Mouse (Mus musculus) thymus, postnatal 0 days (tissue): ENCODE measurements at regions not wholly inside any gene's neighbourhood (a gene's known extent, or its start where the extent isn't known, plus 50 kb on each side); places are given as distances from the start of the nearest gene placed in this dataset.

Source experiments
- DNase-seq: peaks from one replicate; pipeline ENCODE4 v3.0.0-alpha.2; 2015; ENCODE audit warnings: low spot score

DNA sequence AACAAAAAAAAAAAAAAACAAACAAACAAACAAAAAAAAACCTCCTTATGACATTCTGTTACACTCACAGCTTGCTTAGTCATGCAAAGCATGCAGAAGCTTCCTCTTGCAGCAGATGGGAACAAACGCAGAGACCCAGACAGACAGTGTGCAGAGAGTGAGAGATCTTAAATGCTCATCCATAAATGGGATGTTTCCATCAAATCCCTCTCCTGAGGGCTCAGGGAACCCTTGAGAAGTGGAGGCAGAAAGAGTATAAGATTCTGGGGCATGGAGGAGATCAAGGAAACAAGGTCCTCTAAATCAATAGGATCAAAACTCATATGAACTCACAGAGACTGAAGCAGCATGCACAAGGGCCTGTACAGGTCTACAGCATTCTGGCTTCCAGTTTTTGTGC lies 52.5 kb downstream of the Adm start:
- no peak for DNase-seq

DNA sequence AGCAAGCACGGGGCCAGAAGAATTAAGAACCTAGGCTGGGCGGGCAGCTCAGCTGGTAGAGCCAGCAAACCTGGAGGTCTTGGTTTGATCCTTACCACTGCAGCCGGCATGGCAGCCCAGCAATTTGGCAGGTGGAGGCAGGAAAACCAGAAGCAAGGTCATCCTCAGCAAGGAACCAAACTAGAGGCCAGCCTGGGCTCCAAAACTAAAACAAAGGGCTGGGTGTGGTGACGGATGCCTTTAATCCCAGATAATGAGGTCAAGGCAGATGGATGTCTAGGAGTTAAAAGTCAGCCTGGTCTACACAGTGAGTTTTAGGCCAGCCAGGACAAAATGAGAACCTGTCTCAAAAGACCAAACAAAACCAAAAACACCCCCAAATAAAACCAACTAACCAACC lies 55.5 kb downstream of the Adm start:
- DNase-seq, result no peak

DNA sequence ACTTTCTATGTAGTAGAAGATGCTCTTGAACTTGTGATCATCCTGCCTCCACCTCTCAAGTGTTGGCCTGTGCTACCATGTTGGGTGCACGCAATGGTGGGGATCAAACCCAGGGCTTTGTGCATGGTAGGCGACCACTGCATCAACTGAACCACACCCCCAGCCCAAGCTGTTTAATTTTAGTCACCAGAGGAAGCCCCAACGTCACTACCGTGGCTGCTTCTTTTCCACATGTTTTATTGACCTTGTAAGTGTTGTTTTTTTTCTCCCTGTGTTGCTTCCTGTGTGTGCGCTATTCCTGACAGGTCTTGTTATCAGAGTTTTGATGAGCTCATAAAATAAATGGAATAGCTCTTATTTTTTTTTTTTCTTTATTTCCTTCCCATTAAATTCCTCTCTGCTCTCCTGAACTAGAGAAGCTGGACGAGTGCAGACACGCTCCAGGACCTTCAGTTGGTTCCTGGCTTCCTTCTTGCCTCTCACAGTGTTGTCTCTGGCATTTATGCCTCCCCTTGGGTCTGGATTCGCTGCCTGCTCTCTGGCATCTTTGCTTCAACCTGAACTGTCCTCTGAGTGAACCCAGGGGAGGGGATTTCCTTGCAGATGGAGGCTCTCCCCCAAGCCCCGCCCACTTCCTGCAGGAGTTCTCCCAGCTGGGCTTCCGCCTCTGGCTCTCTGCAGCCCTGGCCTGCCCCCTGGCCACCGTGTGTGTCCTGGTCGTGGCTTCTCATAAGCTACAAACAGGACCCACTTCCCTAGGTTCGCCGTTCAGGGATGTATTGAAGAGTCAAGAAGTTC lies 61.6 kb downstream of the Adm start:
- DNase-seq, result peak; percentile 65

DNA sequence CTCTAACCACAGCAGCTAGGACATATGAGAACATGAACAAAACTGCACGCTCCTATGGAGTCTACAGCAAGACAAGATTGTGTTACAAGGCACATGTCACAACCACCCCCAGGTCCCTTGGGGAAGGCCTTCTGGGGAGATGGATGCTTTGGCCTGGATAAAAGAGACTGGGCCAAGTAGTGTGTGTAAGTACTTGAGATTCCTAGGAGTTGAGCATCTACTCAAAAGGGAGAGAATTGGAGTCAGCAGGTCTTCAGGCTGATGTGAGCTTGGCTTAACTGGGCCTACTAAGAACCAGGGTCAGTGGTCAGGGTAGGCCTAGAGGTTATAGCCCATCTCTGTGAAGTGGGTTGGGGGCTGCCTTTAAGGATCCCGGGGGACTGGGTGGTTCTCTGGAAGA lies 62.8 kb downstream of the Adm start:
- no peak for DNase-seq

DNA sequence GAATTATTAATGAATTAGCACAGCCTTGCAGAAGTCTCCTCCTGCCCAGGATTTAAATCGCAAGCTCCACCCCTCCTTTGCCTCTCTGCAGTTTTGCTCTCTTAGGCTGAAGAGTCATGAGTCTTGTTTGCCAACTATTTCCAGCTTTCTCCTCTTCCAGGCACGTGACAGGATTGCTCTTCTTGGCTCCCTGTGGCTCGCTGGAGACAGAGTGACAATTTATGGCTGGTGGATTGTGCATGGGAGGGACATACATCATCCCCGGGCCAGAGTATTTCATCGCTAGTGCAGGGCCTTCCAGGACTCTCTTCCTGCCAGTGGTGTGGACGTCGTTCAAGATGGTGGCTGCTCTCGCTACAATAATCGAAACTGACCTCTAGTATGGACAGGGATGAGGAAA lies 63.4 kb downstream of the Adm start:
- no peak for DNase-seq

DNA sequence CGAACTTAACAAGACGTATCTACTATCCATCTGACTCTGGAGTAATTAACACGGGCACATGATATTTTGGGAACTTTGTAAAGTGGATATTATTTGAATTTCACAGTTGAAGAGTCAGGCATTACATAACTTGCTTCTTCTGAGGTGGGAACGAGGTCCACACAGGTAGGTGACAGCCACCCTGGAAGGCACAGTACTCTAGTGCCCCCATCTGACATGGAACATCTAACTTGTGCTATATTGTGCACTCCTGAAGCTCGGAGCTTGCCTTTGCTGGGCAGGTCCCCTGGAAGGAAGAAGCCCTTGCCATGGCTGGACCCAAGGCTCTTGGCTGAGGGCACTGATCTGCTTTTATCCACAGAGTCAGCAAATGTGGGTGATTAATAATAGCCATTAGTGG lies 66.8 kb downstream of the Adm start:
- DNase-seq, result no peak

DNA sequence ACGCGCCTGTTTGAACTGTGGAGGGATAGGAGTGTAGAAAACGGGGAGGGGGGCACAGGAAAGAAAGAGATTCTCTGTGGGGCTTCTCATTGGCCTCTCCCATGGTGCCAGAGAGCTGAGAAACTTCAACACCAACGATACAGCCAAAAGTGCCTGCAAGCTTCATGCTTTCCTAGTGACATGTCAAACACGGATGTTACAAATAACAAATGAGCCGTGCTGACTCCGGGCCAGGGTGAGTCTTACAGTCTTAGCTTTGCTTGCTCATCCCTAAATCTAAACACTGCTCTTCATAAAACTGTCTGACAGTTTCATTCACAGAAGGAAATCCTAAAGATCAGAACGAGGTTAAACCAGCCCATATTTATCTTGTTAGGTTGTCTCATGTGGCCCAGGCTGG lies 68.3 kb downstream of the Adm start:
- no peak for DNase-seq

DNA sequence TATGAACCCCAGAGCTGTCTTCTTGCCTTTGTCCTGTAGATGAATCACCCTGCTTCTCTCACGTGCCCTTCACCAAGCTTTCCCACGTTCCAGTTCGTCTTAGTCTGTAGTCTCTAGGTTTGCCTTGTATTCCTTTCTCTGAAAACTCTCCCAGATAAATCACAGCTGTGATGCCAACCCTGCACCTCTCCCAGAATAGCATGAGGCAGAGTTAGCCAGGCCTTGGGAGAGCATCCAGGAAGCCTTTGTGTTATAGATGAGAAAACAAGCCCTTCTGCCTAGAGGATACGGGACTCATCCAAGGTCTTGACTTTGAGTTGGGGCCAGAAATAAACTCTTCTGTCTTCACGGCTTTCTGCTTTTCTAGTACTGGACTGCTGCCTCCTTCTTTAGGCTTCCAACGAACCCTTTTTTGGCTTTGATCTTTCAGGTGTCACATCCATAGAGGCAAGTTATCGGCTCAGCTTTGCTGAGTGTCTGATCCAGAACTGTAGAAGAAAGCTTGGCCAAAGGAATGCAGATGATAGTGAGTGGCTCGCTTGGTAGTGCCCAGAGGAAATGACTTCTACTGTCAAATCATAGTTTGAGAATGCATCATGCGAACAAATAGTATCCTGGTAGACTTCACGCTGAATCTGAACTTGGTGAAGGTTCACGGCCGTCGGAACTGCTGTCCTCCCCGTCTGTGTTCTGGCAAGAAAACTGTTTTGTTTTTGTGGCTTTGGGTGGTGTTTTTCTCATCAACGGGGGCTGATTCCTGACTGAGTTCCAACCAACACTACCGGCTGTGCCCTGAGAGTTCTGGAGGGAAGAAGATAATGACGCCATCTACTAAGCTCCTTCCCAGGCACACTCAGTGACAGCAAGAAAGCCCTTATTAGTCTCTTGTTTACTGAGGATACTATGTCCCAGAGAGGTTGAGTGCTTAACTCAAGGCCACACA lies 69.5 kb upstream of the Ampd3 start:
- DNase-seq, result no peak

DNA sequence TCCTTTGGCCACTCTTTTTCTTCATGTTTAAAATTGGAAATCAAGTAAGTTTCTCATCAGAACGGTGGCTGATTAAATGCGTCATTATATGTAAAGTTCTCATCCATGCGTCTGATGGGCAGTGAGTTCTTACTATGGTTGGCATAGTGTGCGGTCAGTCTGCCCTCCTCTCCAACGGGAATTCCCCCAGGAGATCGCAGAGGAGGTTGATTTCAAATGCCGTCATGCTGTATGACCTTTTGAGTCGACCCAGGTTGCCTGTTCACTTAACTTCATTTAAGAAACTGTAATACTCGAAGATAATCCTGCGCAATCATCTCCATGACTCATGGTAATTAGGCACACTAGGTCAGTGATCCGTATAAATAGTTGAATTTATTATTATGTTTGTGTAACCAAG lies 68.4 kb upstream of the Ampd3 start:
- DNase-seq, result no peak

DNA sequence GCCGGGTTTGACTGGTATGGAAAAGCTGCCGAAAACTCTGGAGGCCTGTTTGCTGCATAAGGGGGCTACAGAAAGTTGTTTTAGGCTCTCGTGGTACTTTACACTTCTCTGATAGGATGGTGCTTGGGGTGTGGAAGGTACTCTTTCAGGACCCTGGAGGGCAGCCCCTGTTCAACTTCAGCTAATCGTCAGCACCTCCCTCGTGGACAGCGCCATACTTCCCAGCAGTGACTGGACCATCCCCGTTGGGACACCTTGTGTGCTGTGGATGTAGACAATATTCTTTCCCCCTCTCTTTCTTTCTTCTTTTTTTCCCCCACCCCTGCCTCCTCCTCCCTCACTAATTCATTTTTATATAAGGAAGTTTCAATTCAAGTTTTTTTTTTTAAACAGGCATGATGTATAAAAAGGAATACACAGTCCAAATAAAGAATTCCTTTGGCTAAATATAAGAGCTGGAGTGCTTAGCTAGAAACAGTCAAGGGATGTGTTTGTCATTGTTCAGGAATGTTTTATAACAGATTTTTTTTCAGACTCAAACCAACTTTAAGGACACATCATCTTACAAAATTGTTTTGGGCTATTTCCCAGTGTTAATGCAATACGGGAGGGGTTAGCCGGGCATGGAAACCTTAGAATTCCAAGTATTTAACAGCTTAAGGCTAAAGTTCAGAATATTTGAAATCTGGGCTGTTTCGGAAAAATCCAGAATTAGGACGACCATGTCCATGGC lies 66.2 kb upstream of the Ampd3 start:
- no peak for DNase-seq

DNA sequence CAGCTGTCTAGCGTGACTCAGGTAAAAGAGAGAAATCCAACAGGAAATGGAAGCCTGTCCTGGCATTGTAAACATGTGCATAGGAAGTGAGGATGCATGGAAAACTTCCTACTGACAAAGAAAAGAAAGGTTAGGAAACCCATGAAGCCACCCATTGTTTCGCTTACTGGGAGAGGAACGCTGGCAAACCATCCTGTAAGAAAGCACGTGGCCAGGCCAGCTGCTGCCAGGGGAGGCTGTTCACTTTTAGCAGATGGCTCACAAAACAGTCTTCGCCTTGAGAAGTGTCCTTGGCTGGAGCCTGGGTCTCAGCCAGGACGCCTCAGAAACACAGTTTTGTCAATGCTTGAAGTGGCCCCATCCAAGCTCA lies 65.6 kb upstream of the Ampd3 start:
- no peak for DNase-seq

DNA sequence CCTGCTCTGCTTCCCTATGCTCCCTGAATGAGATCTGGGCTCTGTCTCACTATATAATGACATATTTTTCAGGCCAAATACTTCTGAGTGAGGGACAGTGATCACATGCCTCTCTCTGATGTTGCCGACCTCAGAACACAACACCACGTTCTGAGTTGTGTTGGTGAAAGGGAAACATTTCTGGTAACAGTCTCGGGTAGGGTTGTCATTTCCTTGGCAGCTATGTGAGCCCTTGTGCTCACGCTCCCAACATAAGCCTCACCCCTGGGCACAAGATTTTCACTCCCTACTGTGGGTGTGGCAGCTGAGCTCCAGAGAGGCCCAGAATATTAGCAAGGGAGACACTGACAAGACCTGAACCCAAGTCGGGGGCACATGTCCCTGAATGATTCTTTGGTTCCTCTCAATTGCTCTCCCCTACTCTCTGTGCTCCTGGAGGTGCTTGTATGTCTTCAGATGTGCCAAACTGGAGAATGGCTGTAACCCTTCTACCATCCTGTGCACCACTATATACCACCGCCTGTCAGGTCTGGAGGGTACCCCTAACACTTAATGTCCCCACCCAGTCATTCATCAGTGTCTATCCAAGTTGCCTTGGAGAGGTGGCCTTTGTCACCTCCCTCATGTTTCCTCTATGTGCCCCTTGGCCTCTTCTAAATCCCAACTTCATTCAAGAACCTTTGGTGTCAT lies 62.5 kb upstream of the Ampd3 start:
- DNase-seq, result no peak

DNA sequence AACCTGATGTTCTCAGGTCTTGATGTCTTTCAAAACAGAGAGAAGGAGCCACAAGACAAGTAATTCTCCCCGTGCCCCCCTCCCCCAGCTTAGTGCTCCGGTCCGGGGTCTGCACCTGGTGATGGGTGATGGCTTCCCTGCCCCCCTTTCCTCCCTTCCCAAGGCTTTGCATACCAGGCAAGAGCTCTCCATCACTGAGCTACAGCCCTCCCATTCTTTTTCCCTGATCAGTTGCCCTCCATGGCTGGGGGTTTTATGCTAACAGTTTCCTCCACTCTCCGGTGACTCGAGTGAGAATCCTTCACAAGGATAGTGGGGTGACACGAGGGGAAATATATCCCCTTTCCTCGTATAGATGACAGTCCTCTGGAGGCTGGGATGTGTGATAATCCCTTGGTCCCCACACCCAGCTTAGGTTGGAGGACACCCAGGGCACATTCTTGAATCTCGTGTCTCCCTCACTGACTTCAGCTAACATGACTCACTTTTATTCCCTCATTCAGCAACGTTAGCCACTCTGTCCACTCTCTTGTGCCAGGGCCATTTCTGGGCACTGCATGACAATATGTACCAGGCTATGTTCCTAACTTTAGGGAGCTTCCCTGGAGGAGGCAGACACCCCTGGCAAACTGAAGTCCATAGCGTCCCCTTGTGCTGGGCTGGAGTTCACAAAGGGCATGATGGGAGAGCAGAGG lies 61.9 kb upstream of the Ampd3 start:
- no peak for DNase-seq

DNA sequence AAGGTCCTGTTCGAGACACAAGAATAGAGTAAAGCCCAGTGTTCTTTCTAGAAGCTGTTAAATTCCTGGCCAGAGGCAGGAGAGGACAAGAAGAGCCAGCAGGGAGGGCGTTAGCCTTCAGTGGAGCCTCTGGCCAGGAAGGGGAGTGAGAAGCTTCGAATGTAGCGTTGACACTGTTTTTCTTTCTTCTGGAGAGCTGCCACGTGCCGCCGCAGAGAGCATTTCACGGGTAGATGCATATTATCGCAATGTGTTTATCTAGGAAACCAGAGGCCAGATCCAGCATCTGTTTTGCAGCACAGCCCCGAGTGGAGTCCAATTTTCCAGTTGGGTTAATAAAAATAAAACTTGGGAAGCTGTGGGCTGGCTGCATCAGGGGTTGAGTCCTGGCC lies 61.3 kb upstream of the Ampd3 start:
- no peak for DNase-seq

DNA sequence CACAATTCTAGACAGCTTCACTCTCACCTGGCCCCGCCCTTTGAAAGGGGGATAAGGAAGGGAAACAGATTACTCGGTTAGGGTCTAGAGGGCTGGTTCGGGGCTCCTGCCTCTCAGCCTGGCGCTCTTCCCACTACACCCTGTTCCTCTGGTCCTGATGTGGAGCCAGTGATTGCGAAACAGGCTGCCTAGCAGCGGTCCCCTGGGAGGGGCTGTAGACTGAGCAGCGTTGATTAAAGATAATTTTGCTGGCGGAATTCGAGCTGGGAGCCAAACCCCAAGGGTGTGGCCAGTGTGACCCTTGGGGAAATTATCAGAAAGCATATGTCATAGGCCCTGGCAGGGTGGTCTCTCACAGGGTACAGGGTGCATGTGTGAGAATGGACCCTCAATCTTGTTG lies 59.9 kb upstream of the Ampd3 start:
- no peak for DNase-seq

DNA sequence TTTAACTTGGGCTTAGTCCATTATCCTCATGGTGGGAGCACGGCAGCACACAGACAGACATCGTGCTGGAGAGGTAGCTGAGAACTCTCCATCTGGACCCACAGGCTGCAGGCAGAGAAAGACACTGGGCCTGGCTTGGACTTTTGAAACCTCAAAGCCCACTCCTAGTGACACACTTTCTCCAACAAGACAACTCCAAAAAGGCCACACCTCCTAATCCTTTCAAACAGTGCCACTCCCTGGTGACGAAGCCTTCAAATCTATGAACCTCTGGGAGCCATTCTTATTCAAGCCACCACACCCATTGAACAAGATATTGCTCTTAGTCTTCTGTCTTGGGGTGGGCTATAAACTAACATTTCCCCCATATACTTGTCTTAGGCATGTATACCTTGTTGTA lies 59.2 kb upstream of the Ampd3 start:
- no peak for DNase-seq

DNA sequence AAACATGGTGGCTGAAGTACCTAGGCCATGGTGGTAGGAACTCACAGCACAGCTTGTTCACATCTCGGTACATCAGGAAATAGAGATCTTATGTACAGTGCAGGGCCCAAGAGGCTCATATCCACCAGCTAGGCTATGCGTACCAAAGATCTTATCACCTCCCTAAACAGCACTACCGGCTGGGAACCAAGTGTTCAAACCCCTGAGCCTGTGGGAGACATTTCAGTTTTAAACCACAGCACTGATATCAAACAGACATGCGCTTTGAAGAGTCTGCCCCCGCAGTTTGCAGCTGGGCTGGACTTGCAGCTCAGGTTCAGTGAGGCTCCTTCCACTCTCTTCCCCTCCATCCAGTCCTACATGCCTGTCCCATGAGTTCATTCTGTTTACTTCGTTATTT lies 58.4 kb upstream of the Ampd3 start:
- peak; percentile 42 for DNase-seq

DNA sequence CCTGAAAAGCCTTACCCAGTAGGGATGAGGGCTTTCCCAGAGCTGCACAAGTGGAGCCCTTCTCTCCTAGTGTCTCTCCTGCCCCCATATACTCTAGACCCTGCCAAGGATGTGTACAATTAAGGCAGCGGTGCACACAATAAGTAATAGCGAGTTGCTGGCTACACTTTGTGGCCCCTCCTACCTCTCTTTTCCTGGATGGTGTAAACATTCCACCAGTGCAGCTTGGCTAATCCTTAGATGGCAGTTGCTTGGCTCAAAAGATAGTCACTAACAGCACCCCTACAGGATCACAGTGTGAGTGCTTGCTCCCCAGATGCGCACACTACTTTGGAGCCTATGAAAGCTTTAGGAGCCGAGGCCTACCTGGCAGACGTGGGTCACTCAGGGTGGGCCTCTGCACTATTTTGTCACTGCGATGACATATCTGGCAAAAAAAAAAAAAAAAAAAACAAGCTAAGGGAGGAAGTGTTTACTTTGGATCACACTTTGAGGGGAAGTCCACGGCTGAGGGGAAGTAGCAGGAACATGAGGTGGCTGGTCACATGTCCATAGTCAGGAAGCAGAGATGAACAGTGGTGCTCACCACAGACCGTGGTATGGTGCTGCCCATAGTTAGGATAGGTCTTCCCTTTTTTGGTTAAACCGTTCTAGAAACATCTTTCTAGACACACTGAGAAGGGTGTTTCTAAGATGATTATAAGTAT lies 57.6 kb upstream of the Ampd3 start:
- no peak for DNase-seq

DNA sequence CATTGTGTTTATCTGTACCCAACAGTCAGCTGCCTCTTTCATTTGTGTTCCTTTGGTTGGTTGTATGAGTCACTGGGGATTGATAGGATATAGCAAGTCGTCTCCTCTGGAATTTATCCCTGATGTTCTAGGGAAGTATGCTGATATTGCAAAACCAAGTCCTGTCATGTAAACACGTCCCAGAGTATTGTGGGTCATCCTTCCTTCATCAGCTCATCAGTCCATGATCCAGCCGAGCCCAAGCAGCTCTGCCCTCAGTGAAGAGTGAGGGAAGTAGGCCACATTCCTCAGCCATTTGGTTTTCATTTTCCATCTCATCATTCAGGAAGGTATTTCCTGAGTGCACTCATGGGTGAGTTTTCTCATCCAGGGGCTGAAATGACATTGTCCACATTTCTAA lies 54.3 kb upstream of the Ampd3 start:
- DNase-seq, result no peak

DNA sequence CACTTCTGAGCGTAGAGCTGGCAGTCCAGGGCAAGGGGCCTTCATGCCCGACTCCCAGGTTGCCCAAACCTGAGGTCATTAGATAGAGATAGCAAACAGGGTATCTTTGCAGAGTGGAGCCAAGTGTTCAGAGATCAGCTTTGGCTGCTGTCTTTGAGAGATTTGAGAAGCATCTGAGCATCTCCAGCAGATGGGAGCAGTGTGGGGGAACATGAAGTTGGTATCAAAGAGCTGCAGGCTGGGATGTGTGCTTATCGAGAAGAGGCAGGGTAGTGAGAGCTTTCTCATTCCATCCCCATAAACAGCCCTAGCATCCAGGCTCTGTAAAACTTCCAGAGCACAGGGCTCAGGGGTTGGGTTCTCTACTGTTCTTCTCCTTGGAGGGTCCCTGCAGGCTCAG lies 52.9 kb upstream of the Ampd3 start:
- DNase-seq, result no peak
